Mouse (Mus musculus): ENCODE measurements around the gene Nrxn2.

DNA sequence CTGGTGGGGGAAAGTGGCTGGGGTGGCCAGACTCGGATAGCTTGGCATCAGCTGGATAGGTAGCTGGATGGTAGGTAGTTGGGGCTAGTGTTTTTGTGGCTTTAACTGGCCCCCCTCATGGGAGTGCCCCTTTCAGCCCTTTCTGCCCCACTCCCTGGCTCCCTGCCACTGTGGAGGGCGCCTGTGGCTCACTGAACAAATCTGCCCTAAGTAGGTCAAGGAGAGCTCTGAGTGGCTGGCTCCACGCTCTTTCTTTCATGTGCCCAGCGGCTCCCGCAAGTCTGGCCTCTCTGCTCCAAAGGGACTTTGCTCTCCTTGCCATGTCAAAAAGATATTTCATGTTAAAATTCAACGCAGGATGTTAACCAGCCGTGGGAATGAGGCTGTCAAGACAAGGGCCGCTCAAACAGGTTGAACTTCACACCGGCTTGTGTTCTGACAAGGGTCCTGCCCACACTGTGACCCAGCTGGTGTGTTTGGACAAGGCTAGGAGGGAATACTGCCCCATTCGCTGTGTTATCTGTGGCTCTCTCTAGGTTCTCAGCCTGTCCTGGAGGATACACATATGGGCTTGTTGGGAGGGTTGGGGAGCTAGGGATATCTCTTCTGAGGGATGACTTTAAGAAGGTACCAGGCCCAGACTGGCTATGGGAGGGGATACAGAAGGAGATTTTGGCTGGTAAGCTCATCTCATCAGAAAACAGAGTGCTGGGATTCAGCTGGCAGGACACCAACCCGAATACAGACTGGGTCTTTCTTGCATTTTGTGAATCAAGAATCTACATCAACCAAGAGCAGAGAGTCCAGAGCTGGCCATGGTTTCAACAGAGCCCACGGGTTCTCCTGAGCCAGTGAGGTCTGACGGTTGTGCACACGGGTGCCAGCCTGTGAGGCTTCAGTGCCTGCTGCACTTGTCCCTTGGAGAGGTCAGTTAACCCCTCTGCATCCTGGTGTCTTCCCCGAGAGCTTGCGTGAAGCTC is 130.2 kb downstream of the Nrxn2 start:
- no peak for TF ChIP-seq CTCF (conservative IDR thresholded peaks at IDR 0.05; ENCODE audit: insufficient read depth, insufficient read length, low read depth, low read length)
- peak; percentile 44 for TF ChIP-seq POLR2A (IDR thresholded peaks at IDR 0.05; ENCODE audit: low read depth, low read length)
